Mouse (Mus musculus) left cerebral cortex, adult 2 months (tissue): ENCODE measurements at regions not wholly inside any gene's neighbourhood (a gene's known extent, or its start where the extent isn't known, plus 50 kb on each side); places are given as distances from the start of the nearest gene placed in this dataset.
"Not testable (repeated sequence)": the region's sequence is repeated elsewhere in the genome, so short reads cannot be mapped to it uniquely, and the experiment has no call there.

Experiments used
- DNase-seq, 2 experiments: peaks; one replicate each; pipeline ENCODE4 v3.0.0; 2021 to 2022; ENCODE audit warnings: low spot score in 2 of 2, mixed read lengths in 1 of 2; ENCODE audit errors: extremely low spot score in 1 of 2
- H3K27ac ChIP-seq: fragments of 200-600 bp; 2 replicates; pipeline ENCODE4 v1.8.1; 2022
- H3K4me3 ChIP-seq: fragments of 200-600 bp; 2 replicates; pipeline ENCODE4 v1.8.1; 2022
- CTCF ChIP-seq: fragments of 200-600 bp; IDR thresholded peaks from 2 replicates; pipeline ENCODE4 v1.8.1; 2022; ENCODE audit warnings: antibody characterized with exemption, mild to moderate bottlenecking, moderate library complexity
- intact Hi-C: fragments of 180-260 bp; cut with DNase I; formaldehyde crosslinking; loops from one replicate; pipeline ENCODE4 v1.15.1; 2025

- no peak for DNase-seq
- H3K4me3 ChIP-seq = no peak overlapping the region
- intact Hi-C loops = no loop called here
- TF ChIP-seq CTCF = no peak
- H3K27ac ChIP-seq = no peak overlapping the region
These were observed 117.5 kb upstream of the Gcfc2 start for GRCm38 (mm10) chr6:81805942-81806341.

GRCm38 (mm10) chr6:81808712-81809111 is 114.8 kb upstream of the Gcfc2 start:
- no peak for DNase-seq
- no peak for TF ChIP-seq CTCF
- intact Hi-C loops = no loop called here
- Histone ChIP-seq H3K27ac (no peak overlapping the region), H3K4me3 (no peak overlapping the region)

- no peak; the same call in 1 of the 2 replicates for TF ChIP-seq CTCF
- no peak overlapping the region for H3K4me3 ChIP-seq
- peak overlapping the region; percentile 38; the same call in 1 of the 2 replicates for H3K27ac ChIP-seq
- no peak for DNase-seq
- intact Hi-C loops = no loop called here
These were observed 108.1 kb upstream of the Gcfc2 start for GRCm38 (mm10) chr6:81815248-81815961.

GRCm38 (mm10) chr6:81815962-81816338 is 107.5 kb upstream of the Gcfc2 start:
- Histone ChIP-seq H3K4me3 (no peak overlapping the region), H3K27ac (peak overlapping the region; percentile 38)
- intact Hi-C loops = no loop called here
- no peak for DNase-seq
- no peak for TF ChIP-seq CTCF

- H3K4me3 ChIP-seq = no peak overlapping the region
- peak overlapping the region; percentile 38 for H3K27ac ChIP-seq
- DNase-seq = peak; percentile 74 to 80
- peak; percentile 85 for TF ChIP-seq CTCF
- intact Hi-C loops = no loop called here
These were observed 106.2 kb upstream of the Gcfc2 start for GRCm38 (mm10) chr6:81817050-81817827.

GRCm38 (mm10) chr6:81818573-81818972 is 104.9 kb upstream of the Gcfc2 start:
- Histone ChIP-seq H3K4me3 (no peak overlapping the region), H3K27ac (no peak overlapping the region)
- TF ChIP-seq CTCF = no peak
- no peak for DNase-seq
- intact Hi-C loops = no loop called here

- Histone ChIP-seq H3K4me3 (no peak overlapping the region), H3K27ac (peak overlapping the region; percentile 56)
- DNase-seq = no peak
- intact Hi-C loops = no loop called here
- no peak for TF ChIP-seq CTCF
These were observed 103.4 kb upstream of the Gcfc2 start for GRCm38 (mm10) chr6:81820078-81820477.

GRCm38 (mm10) chr6:81839474-81840153 is 83.9 kb upstream of the Gcfc2 start:
- no peak overlapping the region for H3K27ac ChIP-seq
- TF ChIP-seq CTCF = peak; percentile 69
- peak overlapping the region; percentile 31 for H3K4me3 ChIP-seq
- DNase-seq = no peak
- intact Hi-C loops = loop anchor here (5.0 to 10.0 kb wide), 2 partner anchors 83 to 275 kb away; partner anchors contain the start of gene Gcfc2

GRCm38 (mm10) chr6:81868207-81868606 is 55.3 kb upstream of the Gcfc2 start:
- intact Hi-C loops = not testable (repeated sequence)

More at GRCm38 (mm10) chr6:81868207-81868606, 55.3 kb upstream of the Gcfc2 start:
- H3K4me3 ChIP-seq, DNase-seq, H3K27ac ChIP-seq: not testable (repeated sequence)
